In genomic region chr2:85060591-85061060, GRCm38 (mm10) we compare ENCODE assay signal across 8 mouse cellular contexts. TPM values are rescaled to one million over a fixed set of nuclear protein-coding genes. Genes with fewer than 3 reads are reported as not detected.
DNase-seq lines count a peak whose midpoint lies in the region; ATAC-seq and TF ChIP-seq lines count a peak whose summit lies in the region.

No protein-coding gene starts in this region.

- no peaks in the 10 kb centered on the region for H3K4me1 ChIP-seq in cortical plate, adult 2 months (ENCODE audit: control insufficient read depth, insufficient read depth, low read length)
- peaks cover 19% of the 10 kb centered on the region; the same call in 1 of the 2 replicates for H3K4me1 ChIP-seq in liver, embryonic 15.5 days (replicated peaks)

- DNase-seq in Muller cell, postnatal 12 days (ENCODE audit: inconsistent ontology term): peak; percentile 68
- peak; percentile 79 for DNase-seq in gastrocnemius, postnatal 25 days
- peak; percentile 17 for DNase-seq in ovary, postnatal 10 days (ENCODE audit: low spot score)
- no peak for DNase-seq in left cerebral cortex, adult 11 months (ENCODE audit: low spot score)
- DNase-seq in cerebellum, postnatal 14 days: no peak

- 11% methylated on average over 11 of the region's 11 CpGs for WGBS in liver, embryonic 15.5 days (ENCODE audit: insufficient replicate concordance)

- no peaks in the 10 kb centered on the region for H3K27me3 ChIP-seq in liver, embryonic 15.5 days

- peak; percentile 87 for ATAC-seq in inflammation-experienced regulatory T-cells, adult 6 months
- ATAC-seq in liver, embryonic 15.5 days (ENCODE audit: insufficient read depth): peak; percentile 75

- H3K27ac ChIP-seq in cortical plate, adult 2 months (ENCODE audit: insufficient read depth, low read length): no peak overlapping the region
- H3K27ac ChIP-seq in liver, embryonic 15.5 days (replicated peaks): peak overlapping the region; percentile 48; the same call in 1 of the 2 replicates

- H3K36me3 ChIP-seq in liver, embryonic 15.5 days (replicated peaks): peaks cover 19% of the 10 kb centered on the region; the same call in 1 of the 2 replicates

- no peak for TF ChIP-seq POLR2A in cortical plate, adult 2 months (IDR thresholded peaks at IDR 0.05; ENCODE audit: extremely low read depth, insufficient read depth, low read length)

- no peaks in the 10 kb centered on the region for H3K9me3 ChIP-seq in liver, embryonic 15.5 days (replicated peaks)

- H3K4me3 ChIP-seq in cortical plate, adult 2 months (ENCODE audit: insufficient read depth, low read length): 0 out of 2 replicates have a peak overlapping the region, but pooled peaks have one; percentile 1
- peak overlapping the region; percentile 54 for H3K4me3 ChIP-seq in liver, embryonic 15.5 days (replicated peaks)

- no peak for TF ChIP-seq CTCF in cortical plate, adult 2 months (IDR thresholded peaks at IDR 0.05; ENCODE audit: extremely low read depth, insufficient read depth, low read length)

- H3K4me2 ChIP-seq in liver, embryonic 15.5 days: peak overlapping the region; percentile 60

- H3K9ac ChIP-seq in liver, embryonic 15.5 days: peak overlapping the region; percentile 37; the same call in 1 of the 2 replicates

RNA-seq across cellular contexts. Expression of gene Tnks1bp1, which starts 12.8 kb away (rescaled TPM):
- polyA plus RNA-seq in cortical plate, adult 2 months (2012; rRNA removed): 55.4 and 62.8 TPM in 2 replicates
- total RNA-seq in gastrocnemius, postnatal 25 days (2021): 10 to 100 TPM; 26.0 to 29.1 TPM
- 1 to 10 TPM; 4.9 to 6.6 (median 5.0) TPM for polyA plus RNA-seq in inflammation-experienced regulatory T-cells, adult 6 months (2017; shearing (Covaris generic))
- 4.8 and 5.1 TPM in 2 replicates for polyA plus RNA-seq in liver, embryonic 15.5 days (2015; fragmentation: Nextera tagmentation; extraction: Ambion mirVana)

RNA-seq across cellular contexts. Expression of gene P2rx3, which starts 23.4 kb away (rescaled TPM):
- polyA plus RNA-seq in cortical plate, adult 2 months (2012; rRNA removed): 1.7 and 2.2 TPM in 2 replicates
- under 1 TPM; 0.40 to 0.43 TPM for total RNA-seq in gastrocnemius, postnatal 25 days (2021)
- polyA plus RNA-seq in inflammation-experienced regulatory T-cells, adult 6 months (2017; shearing (Covaris generic)): 1 to 10 TPM in 1 of 3 experiments, not detected in 2; 1.3 TPM
- 0.25 and 0.30 TPM in 2 replicates for polyA plus RNA-seq in liver, embryonic 15.5 days (2015; fragmentation: Nextera tagmentation; extraction: Ambion mirVana)

RNA-seq across cellular contexts. Expression of gene Ssrp1, which starts 23.6 kb away (rescaled TPM):
- 92.4 and 110 TPM in 2 replicates for polyA plus RNA-seq in cortical plate, adult 2 months (2012; rRNA removed)
- total RNA-seq in gastrocnemius, postnatal 25 days (2021): 10 to 100 TPM; 25.5 to 28.3 TPM
- polyA plus RNA-seq in inflammation-experienced regulatory T-cells, adult 6 months (2017; shearing (Covaris generic)): 100 to 1,000 TPM; 151 to 189 (median 155) TPM
- polyA plus RNA-seq in liver, embryonic 15.5 days (2015; fragmentation: Nextera tagmentation; extraction: Ambion mirVana): 145 and 148 TPM in 2 replicates

Comparison
In these comparisons a context has a peak if more than half of its experiments do, and no peak if none do; other contexts are left out.
1. DNase-seq: peak in Muller cell, postnatal 12 days (single experiment), gastrocnemius, postnatal 25 days (single experiment) and ovary, postnatal 10 days (single experiment); none in left cerebral cortex, adult 11 months (single experiment) and cerebellum, postnatal 14 days (0 of 2).